Mouse (Mus musculus): Measurements from ENCODE around the gene Asic2. TPM values are rescaled to one million over a fixed set of nuclear protein-coding genes. Genes with fewer than 3 reads are reported as not detected.
A peak's percentile ranks its signal among the peaks of the same experiment; 100 is the strongest.

Asic2 gene
- total RNA-seq, 2 experiments from 2014 or later, result 64.6 to 65.7 TPM

DNA sequence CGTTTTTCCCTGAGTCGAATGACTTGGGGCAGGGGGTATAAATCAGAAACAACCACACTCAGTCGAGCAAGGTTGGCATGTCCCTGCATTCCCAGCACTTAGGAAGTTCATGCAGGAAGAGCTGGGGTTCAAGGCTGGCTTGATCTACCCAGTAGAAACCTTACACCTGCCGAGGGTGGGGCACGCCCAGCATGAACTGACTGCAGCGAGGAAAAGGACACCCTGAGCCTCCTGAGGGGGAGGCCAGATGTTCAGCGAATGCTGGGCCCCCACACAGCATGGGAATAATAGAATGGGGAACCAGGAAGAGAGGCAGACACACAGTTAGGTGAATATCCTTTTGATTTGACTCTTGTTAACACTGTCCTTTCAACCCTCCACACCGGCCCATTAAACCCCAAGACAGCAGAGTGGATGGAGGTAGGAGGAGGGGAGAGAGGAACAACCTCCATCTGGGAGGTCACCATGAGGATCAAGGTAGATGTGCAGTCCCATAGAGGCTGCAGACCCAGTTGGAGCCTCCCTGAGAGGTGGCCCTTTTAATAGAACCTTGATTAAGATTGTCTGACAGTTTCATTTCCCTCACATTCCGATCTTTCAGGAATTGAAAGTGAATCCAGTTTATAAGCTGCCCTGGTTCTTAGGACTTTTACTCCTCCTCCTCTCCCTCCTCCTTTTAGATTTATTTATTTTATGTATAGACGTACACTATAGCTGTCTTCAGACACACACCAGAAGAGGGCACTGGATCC is 354.2 kb downstream of the Asic2 start:
- DNase-seq (ENCODE audit: low spot score in 2 of 2), result no peak

DNA sequence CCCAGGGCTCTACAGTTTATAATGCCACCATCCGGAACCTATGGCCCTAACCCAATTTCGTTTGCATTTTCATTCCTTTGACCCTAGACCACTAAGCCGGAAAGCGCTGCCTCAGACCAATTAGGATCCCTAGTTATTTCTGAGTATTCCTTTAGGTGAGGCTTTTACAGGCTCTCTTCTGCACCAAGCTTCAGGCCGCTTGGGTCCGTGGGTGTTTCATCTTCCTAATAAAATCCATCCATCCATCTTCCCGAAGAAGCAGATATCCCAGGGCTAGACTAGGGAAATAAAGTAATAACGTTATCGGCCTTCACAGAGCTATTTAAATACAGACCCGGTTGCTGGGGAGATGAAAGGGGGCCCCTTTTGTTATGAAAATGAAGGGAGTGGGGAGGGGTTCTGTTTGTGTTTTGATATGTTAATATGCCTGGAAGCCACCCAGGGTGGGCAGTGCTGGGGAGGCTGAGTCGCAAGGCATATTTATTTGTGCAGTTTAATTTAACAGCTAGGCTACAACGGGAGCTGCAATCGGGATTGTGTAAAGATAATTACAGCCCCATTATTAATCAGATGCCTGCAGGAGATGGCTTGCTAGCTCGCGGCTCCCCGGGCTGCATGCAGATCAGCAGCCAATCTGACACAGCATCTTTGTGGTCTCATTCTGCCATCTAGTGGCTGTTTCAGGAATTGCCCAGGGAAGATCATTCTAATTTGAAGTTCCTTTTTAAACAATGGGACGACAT is 355.3 kb downstream of the Asic2 start:
- DNase-seq (ENCODE audit: low spot score in 2 of 2), result peak; percentile 89 to 95

DNA sequence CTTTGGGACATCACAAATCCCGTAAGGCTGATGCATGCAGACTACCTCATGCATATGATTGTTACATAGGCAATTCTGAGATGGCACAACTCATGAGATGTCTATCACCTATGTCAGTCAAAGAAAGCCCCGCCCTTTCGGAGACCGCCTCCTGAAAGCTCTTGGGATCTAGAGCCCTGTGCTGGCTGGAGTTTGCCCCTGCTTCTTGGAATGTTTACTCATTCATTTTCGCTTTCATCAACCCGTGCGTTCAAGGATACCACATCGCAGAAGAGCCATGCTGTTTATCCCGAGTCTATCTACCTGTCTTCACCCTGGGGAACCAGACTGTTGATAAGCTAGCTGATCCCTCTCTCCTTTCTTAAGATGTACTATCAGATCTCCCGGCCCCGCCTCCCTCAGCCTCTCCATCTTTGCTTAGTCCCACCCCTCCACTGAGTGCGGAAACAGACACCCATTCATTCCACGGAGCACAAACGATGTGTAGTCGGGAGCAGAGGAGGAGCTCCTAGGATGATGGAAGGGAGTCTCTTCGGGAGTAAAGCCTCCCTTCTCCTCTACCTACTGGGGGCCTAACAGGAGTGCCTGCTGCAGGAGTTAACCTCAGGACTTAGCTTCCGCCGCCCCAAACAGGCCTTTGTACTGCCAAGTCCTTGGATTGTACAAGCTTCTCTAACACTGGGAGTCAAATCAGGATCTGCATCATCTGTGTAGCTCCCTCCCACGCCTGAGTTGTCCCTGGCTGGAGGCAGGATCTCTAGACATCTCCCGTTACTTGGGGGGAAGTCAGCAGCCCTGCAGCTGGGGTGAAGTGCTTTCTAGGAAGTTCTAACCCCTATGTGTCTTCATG is 356.1 kb downstream of the Asic2 start:
- peak; percentile 46 to 60 for DNase-seq (ENCODE audit: low spot score in 2 of 2)

DNA sequence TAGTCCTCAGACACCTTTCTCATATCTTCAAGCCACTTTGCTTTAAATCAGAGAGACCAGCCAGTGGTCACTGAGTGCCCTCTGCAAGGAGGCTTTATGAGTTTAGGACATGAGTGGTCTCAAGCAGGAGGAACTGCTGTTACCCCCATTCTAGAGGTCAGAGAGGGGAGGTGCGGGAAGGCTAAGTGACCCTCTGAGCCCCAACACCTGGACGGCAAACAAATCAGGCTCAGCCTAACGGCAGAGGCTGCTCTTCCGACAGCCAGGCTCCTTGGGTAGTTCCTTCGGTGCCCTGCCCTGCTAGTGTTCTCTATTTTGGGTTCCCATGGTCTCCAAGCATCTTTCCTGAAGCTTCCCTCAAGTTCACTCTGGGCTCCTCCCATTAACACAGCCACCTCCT is 357.8 kb downstream of the Asic2 start:
- no peak for DNase-seq (ENCODE audit: low spot score in 2 of 2)

DNA sequence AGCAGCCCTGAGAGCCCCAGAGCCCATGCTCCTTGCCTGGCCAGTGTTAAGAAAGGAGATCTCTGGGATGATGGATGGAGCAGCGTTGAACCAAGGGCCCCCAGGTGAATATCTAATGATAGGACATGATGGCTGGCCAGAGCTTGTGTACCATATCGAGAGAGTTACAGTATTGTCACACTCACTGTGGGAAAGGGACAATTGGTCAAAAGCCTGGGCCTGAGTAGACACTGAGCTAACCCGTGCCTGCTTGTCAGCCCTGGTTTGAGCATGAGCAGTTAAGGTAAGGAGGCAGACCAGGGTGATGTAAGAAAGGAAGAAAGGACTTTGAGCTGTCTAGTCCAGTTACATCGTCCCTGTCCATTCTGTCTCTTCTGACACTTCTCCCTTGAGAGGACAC is 365.3 kb downstream of the Asic2 start:
- no peak for DNase-seq (ENCODE audit: low spot score in 2 of 2)

DNA sequence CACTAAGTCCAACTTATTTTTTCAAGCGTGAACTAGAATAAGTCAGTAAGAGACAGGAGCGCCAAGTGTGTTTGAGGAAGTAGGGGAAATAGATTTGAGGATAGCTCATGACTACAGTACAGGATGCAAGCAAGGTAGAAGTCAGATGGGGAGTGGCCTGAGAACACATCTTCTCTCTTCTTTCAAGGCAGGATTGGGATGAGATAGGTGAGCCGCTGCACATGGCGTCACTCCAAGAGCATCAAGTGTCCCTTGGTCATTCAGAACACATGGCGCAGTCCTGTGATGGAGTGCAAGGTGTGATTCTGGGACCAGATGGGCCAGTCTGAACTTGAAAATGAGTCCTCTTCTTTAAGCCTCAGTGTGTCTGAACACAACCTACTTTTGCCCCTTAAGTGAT is 366.5 kb downstream of the Asic2 start:
- no peak for DNase-seq (ENCODE audit: low spot score in 2 of 2)

DNA sequence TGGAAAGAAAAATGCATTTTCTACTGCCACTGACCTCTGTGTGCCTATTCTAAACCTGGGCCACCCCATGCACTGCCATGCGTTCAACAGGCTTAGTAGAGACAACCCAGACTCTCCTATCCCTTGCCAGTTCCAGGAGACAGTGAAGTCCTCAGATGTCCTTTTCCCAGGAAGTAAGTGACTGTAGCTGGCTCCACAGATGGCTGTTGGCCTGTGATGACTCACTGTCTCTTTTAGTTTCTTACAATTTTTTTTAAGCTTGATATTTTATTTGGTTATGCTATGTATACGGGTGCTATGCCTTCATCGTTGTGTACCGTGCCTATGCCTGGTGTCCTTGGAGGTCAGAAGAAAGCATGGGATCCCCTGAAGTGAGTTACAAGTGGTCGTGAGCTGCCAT is 370.7 kb downstream of the Asic2 start:
- DNase-seq (ENCODE audit: low spot score in 2 of 2), result peak; percentile 15 to 24

DNA sequence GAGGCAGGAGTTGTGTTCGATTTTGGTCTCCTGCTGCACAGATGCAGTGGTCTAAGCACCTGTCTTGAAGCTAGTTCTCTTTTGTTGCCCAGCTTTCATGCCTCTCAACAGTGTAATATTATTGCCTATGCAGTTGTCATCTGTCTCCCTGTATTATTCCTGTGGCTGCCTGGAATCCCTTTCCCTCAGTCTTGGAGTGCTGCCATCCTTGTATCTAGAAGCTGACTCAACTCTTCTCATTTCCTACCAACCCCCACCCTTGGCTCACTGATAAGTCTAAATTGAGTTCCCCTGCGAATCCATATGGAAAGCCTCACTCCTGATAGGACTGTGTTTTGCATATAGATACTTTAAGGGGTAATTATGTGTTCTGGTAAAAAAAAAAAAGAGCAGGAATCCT is 373.0 kb downstream of the Asic2 start:
- peak; percentile 34 to 55 for DNase-seq (ENCODE audit: low spot score in 2 of 2)

DNA sequence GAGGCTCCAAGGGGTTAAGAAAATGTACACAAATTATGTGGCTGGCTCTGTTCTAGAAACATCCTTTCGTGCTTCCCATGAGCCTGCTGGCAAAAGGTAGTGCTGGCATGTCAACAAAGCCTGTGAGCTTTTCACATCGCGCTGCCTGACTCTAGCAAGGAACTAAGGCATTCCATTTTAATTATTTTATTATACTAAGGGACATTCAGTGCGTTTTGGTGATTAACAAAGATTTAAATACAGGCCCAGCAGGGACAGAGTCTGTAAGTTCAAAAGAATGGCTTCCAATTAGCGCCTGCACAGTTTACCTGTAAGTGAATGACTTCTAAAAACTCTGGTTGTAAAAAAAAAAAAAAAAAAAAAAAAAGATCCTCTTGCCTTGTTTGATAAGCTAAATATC is 375.5 kb downstream of the Asic2 start:
- no peak for DNase-seq (ENCODE audit: low spot score in 2 of 2)

DNA sequence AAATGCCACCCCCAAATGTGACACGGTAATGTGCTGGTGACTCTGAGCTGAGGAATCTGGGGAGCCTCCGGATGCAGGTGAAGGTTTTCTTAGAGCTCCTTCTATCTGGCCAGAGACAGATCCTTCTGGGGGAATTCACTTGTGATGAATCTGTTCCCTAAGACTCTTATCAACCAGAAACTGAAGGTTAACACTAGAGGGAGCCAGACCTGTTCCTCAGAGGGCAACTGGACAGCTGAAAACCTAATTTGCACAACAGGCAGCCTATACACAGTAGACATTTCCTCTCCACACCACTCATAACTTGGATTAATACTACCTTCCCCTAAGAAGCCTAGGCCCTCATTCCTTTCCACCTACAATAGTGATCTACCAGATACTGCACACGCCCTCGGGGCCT is 377.3 kb downstream of the Asic2 start:
- no peak for DNase-seq (ENCODE audit: low spot score in 2 of 2)

DNA sequence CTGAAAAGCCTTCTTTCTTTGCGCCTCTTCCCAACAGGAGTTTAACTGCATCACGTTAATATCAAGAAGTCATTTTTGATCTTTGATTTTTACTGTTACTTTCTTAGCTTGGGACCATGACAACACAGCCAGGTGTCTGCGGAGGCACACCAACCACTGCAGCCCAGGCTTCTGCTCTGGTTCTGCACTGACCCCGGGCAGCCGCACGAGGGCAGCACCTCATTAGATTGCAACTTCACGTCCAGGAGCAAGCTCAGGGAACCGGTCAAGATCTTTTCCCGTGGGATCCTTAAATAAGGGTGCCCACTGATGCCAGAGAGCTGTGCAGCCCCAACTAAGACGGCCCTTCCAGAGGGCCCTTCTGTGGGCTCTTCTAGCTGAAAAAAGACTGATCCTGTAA is 379.6 kb downstream of the Asic2 start:
- peak; percentile 80 to 85 for DNase-seq (ENCODE audit: low spot score in 2 of 2)

DNA sequence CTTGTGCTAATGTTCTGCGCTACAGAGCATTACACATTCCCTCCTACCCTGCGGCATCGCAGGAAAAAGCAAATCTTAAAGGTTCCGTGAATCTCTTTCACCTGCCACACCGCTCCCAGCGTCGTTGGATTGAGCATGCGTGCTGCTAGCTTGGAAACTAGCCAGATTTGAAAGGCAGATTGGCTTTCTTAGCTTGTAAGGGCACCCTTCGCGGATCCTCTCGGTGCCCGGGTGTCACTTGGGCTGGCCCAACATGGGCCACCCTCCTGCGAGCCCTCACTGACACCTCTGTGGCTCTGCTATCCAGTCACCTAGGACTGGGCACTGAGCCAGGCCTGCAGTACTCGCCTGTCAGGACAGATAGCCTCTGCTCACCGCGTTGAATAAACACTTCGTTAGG is 380.3 kb downstream of the Asic2 start:
- peak; percentile 16 to 26 for DNase-seq (ENCODE audit: low spot score in 2 of 2)

DNA sequence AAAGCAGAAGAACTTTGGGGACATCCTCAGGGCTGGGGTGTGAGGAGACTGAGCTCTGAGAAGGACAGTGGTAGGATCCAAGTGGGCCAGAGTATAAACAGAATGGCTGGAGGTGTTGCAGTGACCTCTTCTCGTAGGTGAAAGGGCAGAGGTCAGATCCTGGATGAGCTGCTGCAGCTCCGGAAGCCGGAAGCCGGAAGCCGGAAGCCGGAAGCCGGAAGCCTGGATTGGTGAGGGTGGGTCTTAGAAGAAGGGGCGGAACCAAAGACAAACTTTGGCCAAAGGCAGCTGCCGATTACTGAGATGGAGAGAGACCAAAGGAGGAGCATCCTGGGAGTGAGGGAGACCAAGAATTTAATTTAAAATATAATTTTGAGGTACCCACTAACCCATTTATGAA is 381.1 kb downstream of the Asic2 start:
- no peak for DNase-seq (ENCODE audit: low spot score in 2 of 2)

DNA sequence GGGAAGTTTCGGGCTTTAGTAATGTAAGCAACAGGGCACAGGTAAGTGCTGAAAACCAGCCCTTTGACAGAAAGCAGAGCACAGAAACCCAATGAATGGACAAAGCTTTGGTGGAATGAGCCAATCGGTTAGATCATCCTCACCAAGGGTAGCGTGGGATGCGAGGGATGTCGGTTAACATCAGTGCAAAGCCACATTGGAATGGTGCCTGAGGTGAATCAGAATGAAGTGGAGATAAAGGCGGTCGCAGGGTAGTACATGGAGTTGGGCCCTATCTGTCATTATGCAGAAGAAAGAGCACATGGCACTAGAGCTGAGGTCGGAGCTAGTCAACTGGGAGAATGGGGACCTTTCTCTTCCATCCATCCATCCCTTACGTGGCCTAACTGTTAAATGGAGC is 383.8 kb downstream of the Asic2 start:
- DNase-seq (ENCODE audit: low spot score in 2 of 2), result no peak

DNA sequence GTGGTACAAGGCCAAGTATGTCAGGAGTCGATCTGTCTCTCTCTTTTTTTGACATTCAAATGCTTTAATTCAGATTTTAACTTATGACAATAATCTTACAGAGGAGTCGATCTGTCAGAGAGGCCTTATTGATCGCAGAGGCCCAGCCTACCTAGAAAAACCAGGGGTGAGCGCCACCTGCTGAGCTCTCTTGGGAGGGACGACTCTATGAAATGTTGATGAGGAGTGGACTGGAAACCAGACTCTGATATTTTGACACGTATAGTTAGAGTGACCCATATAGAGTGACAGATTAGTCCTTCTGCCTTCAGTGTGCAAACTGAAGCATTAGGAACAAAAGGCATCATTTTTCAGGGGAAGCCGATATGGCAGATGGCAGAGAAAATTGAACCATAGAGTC is 385.1 kb downstream of the Asic2 start:
- DNase-seq (ENCODE audit: low spot score in 2 of 2), result no peak

DNA sequence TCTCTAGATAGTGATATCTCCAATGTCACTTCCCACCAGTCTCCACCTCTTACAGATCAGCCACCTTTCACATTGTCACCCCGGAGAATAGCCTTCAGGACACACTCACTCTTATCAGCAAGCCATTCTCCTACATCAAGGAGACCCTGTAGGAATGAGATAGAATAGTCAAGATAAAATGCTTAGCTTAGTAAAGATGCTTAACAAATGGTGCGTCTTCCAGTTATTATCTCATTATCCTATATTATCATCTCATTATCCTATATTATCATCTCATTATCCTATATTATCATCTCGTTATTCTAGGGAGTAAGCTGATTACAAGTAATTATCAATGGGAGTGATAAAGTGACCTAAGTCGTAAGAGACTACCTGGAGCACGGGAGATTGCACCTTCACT is 386.1 kb downstream of the Asic2 start:
- DNase-seq (ENCODE audit: low spot score in 2 of 2), result no peak

DNA sequence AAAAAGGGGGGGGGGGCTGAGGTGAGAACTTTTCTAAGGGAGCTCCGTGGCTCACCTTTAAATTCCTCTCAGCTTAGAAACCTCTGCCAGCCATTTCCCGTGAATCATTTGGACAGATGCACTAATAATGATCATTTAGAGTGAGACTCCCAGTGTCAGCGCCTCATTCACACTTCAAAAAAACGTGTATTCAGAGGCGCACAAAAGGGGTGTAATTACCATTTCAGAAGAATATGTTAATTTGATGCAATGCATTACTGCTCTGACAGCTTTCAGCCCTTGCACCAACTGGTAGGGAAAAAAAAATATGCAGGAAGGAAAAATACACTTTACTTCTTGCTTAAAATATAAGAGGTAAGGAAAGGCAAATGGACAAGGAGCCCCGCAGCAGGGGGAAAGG is 388.5 kb downstream of the Asic2 start:
- no peak for DNase-seq (ENCODE audit: low spot score in 2 of 2)

DNA sequence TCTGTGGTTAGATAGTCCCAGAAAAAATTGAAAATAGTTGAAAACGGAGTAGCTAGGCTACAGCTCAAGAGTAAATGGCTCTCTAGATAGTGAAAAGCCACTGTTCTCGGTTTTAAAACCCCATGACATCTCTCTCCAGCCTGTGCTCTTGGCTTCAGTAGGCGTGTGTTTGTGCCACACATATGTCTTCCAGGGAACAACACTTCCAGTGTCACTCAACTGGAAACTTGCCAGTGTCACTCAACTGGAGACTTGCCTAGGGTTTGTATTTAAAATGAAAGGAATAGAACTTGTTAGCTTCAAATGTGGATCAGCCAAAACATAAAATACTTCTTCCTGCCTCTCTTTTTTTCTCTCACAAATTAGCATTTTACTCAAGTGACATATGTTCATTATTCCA is 397.9 kb downstream of the Asic2 start:
- DNase-seq (ENCODE audit: low spot score in 2 of 2), result peak in 1 of 2 experiments; percentile 16

DNA sequence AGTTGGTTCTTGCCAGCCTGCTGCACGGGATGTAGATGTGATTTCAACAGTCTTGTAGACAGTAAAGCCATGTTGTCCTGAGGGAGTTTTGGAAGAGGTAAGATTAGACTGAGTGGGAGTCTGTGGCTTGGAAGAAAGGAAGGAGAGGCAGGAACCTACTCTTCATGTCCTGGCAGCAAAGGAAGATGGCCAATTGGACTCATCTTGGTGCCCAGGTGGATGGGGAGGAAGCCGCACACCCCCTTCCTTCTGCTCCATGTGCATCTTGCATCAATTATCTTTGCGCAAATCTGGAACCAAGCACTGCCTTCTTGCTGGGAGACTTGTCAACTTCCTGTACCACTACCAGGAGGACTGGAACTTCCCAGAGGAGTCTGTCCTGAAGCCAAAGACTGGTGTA is 403.4 kb downstream of the Asic2 start:
- peak; percentile 23 to 36 for DNase-seq (ENCODE audit: low spot score in 2 of 2)

DNA sequence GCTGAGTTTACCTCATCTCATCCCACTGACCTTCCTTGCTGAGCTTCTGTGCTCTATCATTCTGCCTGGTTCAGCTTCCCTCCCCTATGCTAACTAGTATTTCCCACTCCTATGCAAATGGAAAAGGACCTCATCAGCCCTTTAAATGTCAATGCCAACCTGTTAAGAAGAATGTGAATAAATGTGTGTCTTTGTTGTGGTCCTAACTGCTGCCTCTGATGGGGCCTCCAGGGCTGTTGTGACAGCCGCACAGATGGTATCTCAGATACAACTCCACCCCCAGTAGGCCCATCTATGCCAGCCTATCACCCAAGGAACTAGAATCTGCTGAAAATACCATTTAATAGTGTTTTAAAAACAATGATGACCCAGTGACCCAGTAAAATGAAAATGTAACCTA is 407.9 kb downstream of the Asic2 start:
- DNase-seq (ENCODE audit: low spot score in 2 of 2), result no peak

DNA sequence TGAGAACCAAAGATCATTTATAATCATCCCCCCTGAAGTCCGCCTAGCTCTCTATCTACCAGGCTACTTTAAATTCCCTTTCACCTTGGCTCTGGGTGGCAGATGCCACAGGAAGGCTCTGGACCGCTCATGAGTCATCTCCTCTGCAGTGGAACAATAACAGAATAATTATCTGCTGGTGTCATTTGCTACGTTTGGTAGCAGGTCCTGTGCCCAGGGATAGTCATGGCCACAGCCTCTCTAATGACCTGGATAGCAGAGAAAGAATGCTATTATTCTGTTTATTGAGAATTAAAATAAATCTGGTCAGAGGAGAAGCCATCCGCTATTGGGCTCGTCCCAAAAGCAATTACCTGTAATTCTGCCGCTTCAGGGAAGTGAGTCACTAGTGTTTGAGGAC is 425.1 kb downstream of the Asic2 start:
- no peak for DNase-seq (ENCODE audit: low spot score in 2 of 2)
